Mouse (Mus musculus) myocyte (in vitro differentiated cells): ENCODE measurements around the gene Slc46a1.

Source experiments
- POLR2A ChIP-seq: IDR thresholded peaks from one replicate; pipeline ENCODE4 v1.6.1; 2011; ENCODE audit warnings: low read depth, mild to moderate bottlenecking, control low read depth, moderate library complexity; ENCODE audit not compliant: insufficient read length
- USF1 ChIP-seq: IDR thresholded peaks from one replicate; pipeline ENCODE4 v1.6.1; 2011; ENCODE audit warnings: low read depth, mild to moderate bottlenecking, control low read depth, moderate library complexity

DNA sequence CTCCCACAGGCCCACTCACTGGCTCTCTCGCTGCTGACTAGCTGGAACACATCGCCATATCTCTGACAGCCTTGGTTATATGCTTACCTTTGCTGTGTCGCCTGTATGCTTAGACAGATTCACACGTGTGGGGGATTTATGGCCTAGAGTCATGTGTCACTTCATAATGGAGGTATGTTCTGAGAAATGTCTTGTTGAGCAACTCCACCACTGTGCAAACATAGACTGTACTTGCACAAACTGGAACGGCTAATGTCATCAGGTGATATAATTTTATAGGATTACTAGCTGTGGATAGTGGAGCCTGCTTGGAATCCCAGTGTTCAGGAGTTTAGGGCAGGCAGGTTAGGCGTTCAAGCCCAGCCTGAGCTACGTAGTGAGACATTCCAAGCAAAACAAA, 28.3 kb upstream of the Slc46a1 start:
- TF ChIP-seq POLR2A, result no peak
- TF ChIP-seq USF1, result no peak
